Mouse (Mus musculus) megakaryocyte, embryonic 14.5 days (primary cell): ENCODE results near the gene Fnip2.

Experiments
- FLI1 ChIP-seq: IDR thresholded peaks from 2 replicates; pipeline ENCODE4 v1.6.1; 2012; ENCODE audit warnings: low read length, inconsistent platforms, mixed read lengths
- GATA1 ChIP-seq: IDR thresholded peaks from 3 replicates; pipeline ENCODE4 v1.6.1; 2012; ENCODE audit warnings: mixed read lengths, low read length, inconsistent platforms, borderline replicate concordance

DNA sequence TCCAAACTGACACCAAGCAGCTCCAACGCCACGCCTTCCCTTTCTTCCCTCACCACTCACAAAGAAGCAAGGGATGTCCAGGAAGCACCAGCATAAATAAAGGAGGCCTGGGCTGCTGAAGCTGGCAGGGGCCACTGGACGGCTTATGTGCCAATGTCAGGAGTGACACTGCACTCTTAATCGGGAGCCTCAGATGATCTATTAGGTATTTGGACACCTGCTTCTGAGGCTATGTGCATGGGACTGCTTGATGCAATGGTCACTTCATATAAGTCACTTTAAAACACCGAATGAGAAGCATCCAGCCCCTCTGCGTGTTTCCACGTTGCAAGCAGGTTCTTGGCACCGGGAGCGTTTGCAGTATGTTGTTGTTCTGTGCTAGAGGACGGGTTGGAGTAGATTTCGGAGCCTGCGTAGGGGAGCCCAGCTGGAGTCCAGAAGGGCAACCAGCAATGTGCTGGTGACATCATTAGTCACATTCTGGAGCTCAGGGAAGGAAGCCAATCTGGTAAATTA is 126.6 kb downstream of the Fnip2 start:
- TF ChIP-seq GATA1 (no peak), FLI1 (no peak)
